Mouse (Mus musculus): Measurements from ENCODE around the gene Slco2b1. TPM values are rescaled to one million over a fixed set of nuclear protein-coding genes. Genes with fewer than 3 reads are reported as not detected.

Gene Slco2b1
- polyA plus RNA-seq, 1 experiment from 2014 or later: 3.7 TPM

DNA sequence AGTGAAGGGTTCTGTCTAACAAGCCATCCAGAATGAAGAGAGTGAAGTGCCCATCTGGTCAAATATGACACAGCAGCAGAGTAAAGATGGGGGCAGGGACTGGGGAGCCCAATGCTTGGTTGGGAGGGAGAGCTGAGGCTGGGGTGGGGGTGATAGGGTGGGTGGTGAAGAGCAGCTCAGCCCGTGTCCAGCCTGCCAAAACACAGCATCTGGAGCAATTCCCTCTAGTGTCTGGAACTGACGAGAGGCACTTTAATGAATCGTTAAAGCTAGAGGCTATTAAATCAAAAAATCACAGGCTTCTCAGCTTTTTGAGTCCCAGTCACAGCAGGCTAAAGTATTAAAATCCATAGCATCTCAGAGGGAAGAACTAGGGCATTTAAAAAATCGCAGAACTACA is 61.6 kb downstream of the Slco2b1 start:
- Histone ChIP-seq H3K27me3 (ENCODE audit: control insufficient read depth, insufficient read depth, low read length) (no peaks in the 10 kb centered on the region), H3K4me3 (ENCODE audit: low read length) (no peak overlapping the region), H3K36me3 (ENCODE audit: control insufficient read depth, insufficient read depth) (no peaks in the 10 kb centered on the region), H3K4me1 (ENCODE audit: control insufficient read depth, insufficient read depth, low read length) (no peaks in the 10 kb centered on the region), H3K4me2 (ENCODE audit: low read depth, low read length) (no peak overlapping the region), H3K9me3 (replicated peaks; ENCODE audit: control insufficient read depth, low read length) (no peaks in the 10 kb centered on the region), H3K27ac (ENCODE audit: low read length) (no peak overlapping the region), H3K9ac (ENCODE audit: low read length) (no peak overlapping the region)
- no peak for ATAC-seq (replicated peaks; ENCODE audit: extremely low read depth, insufficient read depth, low FRiP score)
- WGBS: 57% methylated on average over 4 of the region's 4 CpGs

GRCm38 (mm10) chr7:99648623-99649022 is 62.5 kb downstream of the Slco2b1 start:
- no peak for ATAC-seq (replicated peaks; ENCODE audit: extremely low read depth, insufficient read depth, low FRiP score)

DNA sequence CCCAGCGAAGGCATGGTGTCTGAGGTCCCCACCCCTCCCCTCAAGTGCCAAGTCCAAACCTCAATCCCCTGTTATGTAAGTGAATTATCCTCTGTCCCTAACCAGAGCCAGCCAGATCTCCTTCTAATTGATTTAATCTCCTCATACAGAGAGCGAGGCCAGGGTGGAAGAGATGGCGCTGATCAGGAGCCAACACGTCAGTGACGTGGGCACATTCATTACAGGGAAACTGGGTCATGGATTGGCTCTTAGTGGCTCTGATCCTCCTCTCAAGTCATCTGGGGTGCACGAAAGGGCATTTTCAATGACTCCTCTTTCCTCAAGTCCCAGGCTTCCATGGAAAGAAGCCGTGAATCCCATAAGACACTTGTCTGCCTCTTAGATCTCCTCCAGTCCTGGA is 66.4 kb downstream of the Slco2b1 start:
- no peaks in the 10 kb centered on the region for H3K4me1 ChIP-seq (ENCODE audit: control insufficient read depth, insufficient read depth, low read length)
- no peak overlapping the region for H3K27ac ChIP-seq (ENCODE audit: low read length)
- ATAC-seq (replicated peaks; ENCODE audit: extremely low read depth, insufficient read depth, low FRiP score): no peak
- H3K36me3 ChIP-seq (ENCODE audit: control insufficient read depth, insufficient read depth): no peaks in the 10 kb centered on the region
- H3K9ac ChIP-seq (ENCODE audit: low read length): no peak overlapping the region
- H3K27me3 ChIP-seq (ENCODE audit: control insufficient read depth, insufficient read depth, low read length): 0 out of 2 replicates have a peak, but pooled peaks cover 3% of the 10 kb centered on the region
- WGBS: 76% methylated on average over 7 of the region's 7 CpGs
- H3K9me3 ChIP-seq (replicated peaks; ENCODE audit: control insufficient read depth, low read length): no peaks in the 10 kb centered on the region
- H3K4me2 ChIP-seq (ENCODE audit: low read depth, low read length): no peak overlapping the region
- H3K4me3 ChIP-seq (ENCODE audit: low read length): no peak overlapping the region

More at GRCm38 (mm10) chr7:99648623-99649022, 62.5 kb downstream of the Slco2b1 start:
- no peak overlapping the region for H3K9ac ChIP-seq (ENCODE audit: low read length)
- H3K4me2 ChIP-seq (ENCODE audit: low read depth, low read length): no peak overlapping the region
- H3K36me3 ChIP-seq (ENCODE audit: control insufficient read depth, insufficient read depth): no peaks in the 10 kb centered on the region
- no peaks in the 10 kb centered on the region for H3K27me3 ChIP-seq (ENCODE audit: control insufficient read depth, insufficient read depth, low read length)
- WGBS: 0% methylated on average over 6 of the region's 6 CpGs
- no peaks in the 10 kb centered on the region for H3K4me1 ChIP-seq (ENCODE audit: control insufficient read depth, insufficient read depth, low read length)
- no peaks in the 10 kb centered on the region for H3K9me3 ChIP-seq (replicated peaks; ENCODE audit: control insufficient read depth, low read length)
- H3K4me3 ChIP-seq (ENCODE audit: low read length): no peak overlapping the region
- H3K27ac ChIP-seq (ENCODE audit: low read length): no peak overlapping the region

DNA sequence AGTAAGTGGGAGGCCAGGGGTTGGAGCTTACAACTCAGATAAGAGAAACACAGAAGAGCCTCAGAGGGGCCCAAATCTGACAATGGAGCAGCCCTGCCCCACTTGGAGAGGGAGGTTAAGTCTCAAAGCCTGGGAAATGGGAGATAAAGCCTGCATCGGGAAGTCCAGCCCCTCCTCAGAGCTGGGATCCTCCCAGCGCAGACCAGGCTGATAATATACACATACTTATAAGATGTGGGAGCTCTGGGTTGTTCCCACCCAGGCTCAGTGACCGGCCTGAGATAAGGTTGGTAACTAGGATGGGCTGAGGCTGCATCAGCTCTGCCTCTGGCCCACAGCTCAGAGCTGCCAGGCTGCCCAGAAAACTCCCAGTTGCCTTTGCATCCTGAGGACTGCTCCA is 69.1 kb downstream of the Slco2b1 start:
- ATAC-seq (replicated peaks; ENCODE audit: extremely low read depth, insufficient read depth, low FRiP score): peak; percentile 49
- Histone ChIP-seq H3K4me1 (ENCODE audit: control insufficient read depth, insufficient read depth, low read length) (no peaks in the 10 kb centered on the region), H3K27me3 (ENCODE audit: control insufficient read depth, insufficient read depth, low read length) (0 out of 2 replicates have a peak, but pooled peaks cover 4% of the 10 kb centered on the region), H3K9ac (ENCODE audit: low read length) (no peak overlapping the region), H3K4me2 (ENCODE audit: low read depth, low read length) (no peak overlapping the region), H3K27ac (ENCODE audit: low read length) (no peak overlapping the region), H3K36me3 (ENCODE audit: control insufficient read depth, insufficient read depth) (no peaks in the 10 kb centered on the region), H3K4me3 (ENCODE audit: low read length) (no peak overlapping the region), H3K9me3 (replicated peaks; ENCODE audit: control insufficient read depth, low read length) (no peaks in the 10 kb centered on the region)
- 8% methylated on average over 3 of the region's 3 CpGs for WGBS

GRCm38 (mm10) chr7:99641245-99641644 is 69.9 kb downstream of the Slco2b1 start:
- H3K4me3 ChIP-seq (ENCODE audit: low read length): no peak overlapping the region
- WGBS: 34% methylated on average over 4 of the region's 4 CpGs
- ATAC-seq (replicated peaks; ENCODE audit: extremely low read depth, insufficient read depth, low FRiP score): no peak

DNA sequence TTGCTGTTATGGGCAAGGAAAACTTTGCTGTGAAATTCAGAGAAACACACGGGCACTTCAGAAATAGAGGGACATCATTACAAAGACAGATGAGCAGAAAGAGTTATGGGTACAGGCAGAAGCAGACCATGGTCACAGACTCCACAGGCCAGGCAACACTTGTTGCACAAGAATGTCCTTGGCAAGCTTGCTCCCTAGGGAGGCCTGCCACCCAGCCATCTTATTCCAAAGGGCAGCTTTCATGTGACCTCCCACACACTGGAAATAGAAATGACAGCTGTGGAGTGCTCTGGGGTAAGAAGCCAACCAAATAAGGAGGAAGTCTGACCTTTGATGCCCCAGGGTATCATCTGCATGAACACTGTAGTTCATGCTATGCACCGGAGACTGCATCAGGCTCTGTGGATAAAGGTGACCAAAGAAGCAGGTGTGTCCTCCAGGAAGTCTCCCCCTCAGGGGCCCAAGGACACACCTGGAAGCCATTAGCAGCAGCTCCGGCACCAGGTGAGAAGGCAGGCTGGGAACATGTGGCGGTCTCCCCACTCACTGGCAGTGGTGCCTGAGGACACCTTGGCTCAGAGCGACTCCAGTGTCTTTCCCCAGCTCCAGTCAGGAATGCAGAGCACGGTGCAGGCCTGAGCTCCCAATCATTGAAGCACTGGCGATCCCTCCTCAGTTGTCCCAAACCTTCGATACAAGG is 77.0 kb downstream of the Slco2b1 start:
- Histone ChIP-seq H3K9ac (ENCODE audit: low read length) (no peak overlapping the region), H3K36me3 (ENCODE audit: control insufficient read depth, insufficient read depth) (no peaks in the 10 kb centered on the region), H3K27ac (ENCODE audit: low read length) (no peak overlapping the region), H3K4me1 (ENCODE audit: control insufficient read depth, insufficient read depth, low read length) (no peaks in the 10 kb centered on the region), H3K4me2 (ENCODE audit: low read depth, low read length) (no peak overlapping the region), H3K4me3 (ENCODE audit: low read length) (no peak overlapping the region), H3K27me3 (ENCODE audit: control insufficient read depth, insufficient read depth, low read length) (peaks cover 28% of the 10 kb centered on the region), H3K9me3 (replicated peaks; ENCODE audit: control insufficient read depth, low read length) (no peaks in the 10 kb centered on the region)
- ATAC-seq (replicated peaks; ENCODE audit: extremely low read depth, insufficient read depth, low FRiP score): no peak
- 59% methylated on average over 8 of the region's 8 CpGs for WGBS

More at GRCm38 (mm10) chr7:99641245-99641644, 69.9 kb downstream of the Slco2b1 start:
- Histone ChIP-seq H3K4me2 (ENCODE audit: low read depth, low read length) (no peak overlapping the region), H3K27ac (ENCODE audit: low read length) (no peak overlapping the region), H3K9ac (ENCODE audit: low read length) (no peak overlapping the region), H3K4me1 (ENCODE audit: control insufficient read depth, insufficient read depth, low read length) (no peaks in the 10 kb centered on the region), H3K27me3 (ENCODE audit: control insufficient read depth, insufficient read depth, low read length) (peaks cover 4% of the 10 kb centered on the region; the same call in 1 of the 2 replicates), H3K9me3 (replicated peaks; ENCODE audit: control insufficient read depth, low read length) (no peaks in the 10 kb centered on the region), H3K36me3 (ENCODE audit: control insufficient read depth, insufficient read depth) (no peaks in the 10 kb centered on the region)

GRCm38 (mm10) chr7:99632286-99632685 is 78.9 kb downstream of the Slco2b1 start:
- ATAC-seq (replicated peaks; ENCODE audit: extremely low read depth, insufficient read depth, low FRiP score): no peak

DNA sequence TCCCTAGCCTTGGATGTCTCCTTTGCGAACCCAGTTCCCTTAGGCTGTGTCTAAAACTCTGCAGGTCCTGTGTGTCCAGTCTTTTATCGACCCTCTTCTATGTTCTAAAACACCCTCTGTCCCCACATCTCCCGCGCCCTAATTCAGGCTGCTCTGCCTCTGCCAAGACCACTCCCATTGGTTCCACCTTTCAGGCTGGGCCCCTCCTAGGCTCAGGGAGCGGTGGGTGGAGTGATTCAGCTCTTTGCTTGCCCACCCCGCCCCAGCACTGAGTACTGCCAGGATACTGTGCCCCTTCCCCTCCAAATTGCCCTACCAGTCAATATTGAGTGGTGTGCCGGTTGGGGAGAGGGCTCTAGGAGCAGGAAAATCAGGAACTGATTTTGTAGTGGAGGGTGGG is 83.8 kb downstream of the Slco2b1 start:
- Histone ChIP-seq H3K9ac (ENCODE audit: low read length) (no peak overlapping the region), H3K4me3 (ENCODE audit: low read length) (no peak overlapping the region), H3K36me3 (ENCODE audit: control insufficient read depth, insufficient read depth) (no peaks in the 10 kb centered on the region), H3K4me1 (ENCODE audit: control insufficient read depth, insufficient read depth, low read length) (peaks cover 6% of the 10 kb centered on the region), H3K4me2 (ENCODE audit: low read depth, low read length) (no peak overlapping the region; the same call in 1 of the 2 replicates), H3K27ac (ENCODE audit: low read length) (no peak overlapping the region), H3K9me3 (replicated peaks; ENCODE audit: control insufficient read depth, low read length) (no peaks in the 10 kb centered on the region), H3K27me3 (ENCODE audit: control insufficient read depth, insufficient read depth, low read length) (peaks cover 84% of the 10 kb centered on the region)
- WGBS: 8% methylated on average over 7 of the region's 7 CpGs
- no peak for ATAC-seq (replicated peaks; ENCODE audit: extremely low read depth, insufficient read depth, low FRiP score)

More at GRCm38 (mm10) chr7:99632286-99632685, 78.9 kb downstream of the Slco2b1 start:
- Histone ChIP-seq H3K27me3 (ENCODE audit: control insufficient read depth, insufficient read depth, low read length) (peaks cover 47% of the 10 kb centered on the region), H3K36me3 (ENCODE audit: control insufficient read depth, insufficient read depth) (no peaks in the 10 kb centered on the region), H3K4me2 (ENCODE audit: low read depth, low read length) (no peak overlapping the region), H3K27ac (ENCODE audit: low read length) (no peak overlapping the region), H3K9ac (ENCODE audit: low read length) (no peak overlapping the region), H3K4me1 (ENCODE audit: control insufficient read depth, insufficient read depth, low read length) (no peaks in the 10 kb centered on the region), H3K4me3 (ENCODE audit: low read length) (no peak overlapping the region), H3K9me3 (replicated peaks; ENCODE audit: control insufficient read depth, low read length) (no peaks in the 10 kb centered on the region)
- WGBS: 10% methylated on average over 6 of the region's 6 CpGs

DNA sequence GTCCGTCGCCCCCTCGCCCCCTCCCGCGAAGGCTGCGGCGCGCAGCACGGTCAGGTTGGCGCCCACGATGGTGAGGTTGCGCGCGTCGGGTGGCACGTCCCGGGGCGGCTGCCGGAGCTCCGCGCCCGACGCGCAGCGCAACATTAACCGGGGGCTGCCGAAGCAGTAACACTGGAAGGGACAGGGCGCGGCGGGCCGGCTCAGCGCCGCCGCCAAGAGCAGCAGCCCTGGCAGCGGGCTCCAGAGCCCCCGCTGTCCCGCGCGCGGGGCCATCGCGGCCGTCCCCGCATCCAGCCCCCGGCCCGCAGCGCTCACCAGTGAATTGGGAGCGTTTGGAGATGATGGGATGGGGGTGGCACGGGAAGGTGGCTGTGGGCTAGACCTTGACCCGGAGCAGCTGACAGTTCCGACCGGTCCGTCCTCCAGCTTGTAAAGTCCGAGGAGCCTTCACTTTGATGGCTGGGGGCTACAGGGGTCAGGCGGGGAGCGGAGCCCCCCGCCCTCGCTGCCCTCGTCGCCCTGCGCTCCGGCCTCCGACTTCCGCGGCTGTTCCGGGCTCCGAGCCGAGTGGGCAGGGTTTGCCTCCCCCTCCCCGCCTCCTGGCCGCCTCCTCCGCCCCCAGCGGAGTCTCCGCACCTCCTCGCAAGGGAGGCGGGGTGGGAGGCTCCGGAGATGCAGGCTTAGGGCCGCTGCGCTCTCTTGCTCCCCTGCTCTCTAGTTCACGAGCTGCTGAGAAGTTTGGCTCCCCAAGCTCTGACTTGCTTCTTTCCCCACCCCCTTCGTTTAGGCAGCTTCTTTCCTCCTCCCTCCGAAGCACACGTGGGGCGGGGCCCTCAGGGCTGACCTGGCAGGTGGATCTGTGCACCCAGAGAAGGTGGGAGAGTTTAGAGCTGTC is 84.5 kb downstream of the Slco2b1 start, which contains the start of gene Tpbgl:
Tpbgl (minus strand) TSS at position 728 of the 895 bp plus-strand sequence.
- Histone ChIP-seq H3K4me2 (ENCODE audit: low read depth, low read length) (peak within 1 kb of the TSS; percentile 91), H3K4me1 (ENCODE audit: control insufficient read depth, insufficient read depth, low read length) (peaks cover 6% of the 10 kb centered on the region), H3K27ac (ENCODE audit: low read length) (no peak within 1 kb of the TSS), H3K4me3 (ENCODE audit: low read length) (peak within 1 kb of the TSS; percentile 62), H3K36me3 (ENCODE audit: control insufficient read depth, insufficient read depth) (no peaks in the 10 kb centered on the region), H3K9me3 (replicated peaks; ENCODE audit: control insufficient read depth, low read length) (no peaks in the 10 kb centered on the region), H3K27me3 (ENCODE audit: control insufficient read depth, insufficient read depth, low read length) (peaks cover 81% of the 10 kb centered on the region), H3K9ac (ENCODE audit: low read length) (peak within 1 kb of the TSS; percentile 43)
- peak; percentile 70 for ATAC-seq (replicated peaks; ENCODE audit: extremely low read depth, insufficient read depth, low FRiP score)
- under 1% methylated on average over 75 of the region's 83 CpGs for WGBS

Measured in heart, embryonic 16.5 days (tissue).